Mouse (Mus musculus): ENCODE data around the gene Sema6d. TPM values are rescaled to one million over a fixed set of nuclear protein-coding genes. Genes with fewer than 3 reads are reported as not detected.

The Sema6d gene
- polyA plus RNA-seq, 2 experiments = 2.2 to 3.2 TPM

DNA sequence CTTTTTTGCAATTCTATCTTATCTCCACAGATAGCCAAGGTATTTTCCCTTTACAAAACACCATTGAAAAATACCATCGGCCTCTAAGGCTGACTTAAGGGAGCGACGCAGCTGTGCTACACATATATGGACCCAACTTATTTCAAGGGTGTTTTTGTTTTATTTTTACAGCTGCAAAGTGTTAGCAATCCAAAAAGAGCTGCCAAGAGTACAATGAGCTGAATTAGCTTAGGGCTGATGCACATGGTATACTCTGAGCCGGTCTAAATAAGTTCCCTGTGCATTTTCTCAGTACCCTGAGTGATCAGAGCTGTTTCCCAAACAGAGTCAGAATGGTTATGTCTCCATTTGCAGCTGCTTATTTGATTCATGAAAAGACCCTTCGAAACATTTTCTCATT is 340.0 kb downstream of the Sema6d start:
- Histone ChIP-seq H3K27me3 (ENCODE audit: control insufficient read depth, insufficient read depth, low read length) (no peaks in the 10 kb centered on the region), H3K4me2 (ENCODE audit: low read depth) (no peak overlapping the region), H3K4me1 (replicated peaks; ENCODE audit: control insufficient read depth in 2 of 2, insufficient read depth in 2 of 2, low read length in 1 of 2) (no peaks in the 10 kb centered on the region), H3K9ac (replicated peaks) (no peak overlapping the region), H3K9me3 (ENCODE audit: control insufficient read depth, low read length) (no peaks in the 10 kb centered on the region), H3K36me3 (replicated peaks; ENCODE audit: control insufficient read depth, insufficient read depth, low read depth) (no peaks in the 10 kb centered on the region), H3K27ac (no peak overlapping the region), H3K4me3 (ENCODE audit: insufficient read depth in 1 of 2, low read depth in 2 of 2, low read length in 2 of 2) (no peak overlapping the region)
- no peak for DNase-seq (ENCODE audit: low read depth in 3 of 3, low spot score in 3 of 3)
- TF ChIP-seq EP300 (IDR thresholded peaks at IDR 0.05; ENCODE audit: low read depth) (no peak), CTCF (IDR thresholded peaks at IDR 0.05; ENCODE audit: low read depth) (no peak)
- whole genome bisulfite sequencing (ENCODE audit: insufficient replicate concordance) = 68% methylated on average over 5 of the region's 5 CpGs
- no peak for ATAC-seq (ENCODE audit: insufficient read depth)

DNA sequence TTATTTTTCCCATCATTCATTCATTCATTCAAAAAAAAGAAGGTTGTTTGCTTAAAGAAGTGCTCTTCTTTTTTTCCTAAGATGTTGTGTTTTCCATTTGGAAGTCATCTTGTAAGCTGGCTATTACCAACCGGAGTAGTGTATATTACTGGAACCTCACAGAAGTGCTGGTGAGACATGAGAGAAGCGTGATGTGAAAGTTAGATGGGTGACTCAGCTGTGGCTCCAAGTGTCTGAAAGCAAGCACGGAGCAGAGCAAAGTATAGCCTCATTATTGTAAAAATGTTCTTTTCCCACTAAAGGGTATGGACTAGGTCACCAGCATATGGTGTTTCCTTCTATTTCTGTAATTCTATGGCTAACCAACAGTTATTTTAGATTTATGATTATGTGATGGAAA is 340.9 kb downstream of the Sema6d start:
- WGBS (ENCODE audit: insufficient replicate concordance) = 68% methylated on average over 3 of the region's 3 CpGs
- no peak for TF ChIP-seq EP300 (IDR thresholded peaks at IDR 0.05; ENCODE audit: low read depth)
- TF ChIP-seq CTCF (IDR thresholded peaks at IDR 0.05; ENCODE audit: low read depth) = no peak

DNA sequence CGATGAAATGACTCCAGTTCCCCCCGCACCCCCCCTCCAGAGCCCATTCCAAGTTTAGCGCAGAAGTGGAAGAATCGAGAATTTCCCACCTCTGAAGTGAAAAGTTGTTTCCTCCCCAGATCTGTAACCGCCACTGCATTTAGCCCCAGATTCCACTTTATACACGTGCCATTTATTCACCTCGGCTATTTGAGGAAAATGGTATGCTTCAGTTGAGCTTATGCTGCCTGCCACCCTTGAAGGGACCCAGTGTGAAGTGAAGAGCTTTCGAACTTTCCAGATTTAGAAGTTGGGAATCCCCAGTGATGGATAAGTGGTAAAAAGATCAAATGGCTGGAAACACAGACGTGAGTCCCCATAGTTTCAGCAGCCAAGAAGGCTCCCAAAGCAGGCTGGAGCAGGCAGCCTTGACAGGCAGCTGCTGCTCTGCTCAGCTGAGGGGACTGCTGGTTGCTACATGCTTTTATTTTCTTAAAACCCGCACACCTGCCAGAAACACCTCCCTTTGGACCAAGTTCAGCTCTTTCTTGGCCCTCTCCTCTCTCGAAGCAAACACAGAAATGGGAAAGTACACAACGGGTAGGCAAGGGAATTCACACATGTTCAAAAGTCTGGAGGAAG is 345.7 kb downstream of the Sema6d start:
- Histone ChIP-seq H3K27ac (no peak overlapping the region), H3K9ac (replicated peaks) (no peak overlapping the region), H3K4me2 (ENCODE audit: low read depth) (no peak overlapping the region), H3K4me1 (replicated peaks; ENCODE audit: control insufficient read depth in 2 of 2, insufficient read depth in 2 of 2, low read length in 1 of 2) (no peaks in the 10 kb centered on the region), H3K27me3 (ENCODE audit: control insufficient read depth, insufficient read depth, low read length) (no peaks in the 10 kb centered on the region), H3K36me3 (replicated peaks; ENCODE audit: control insufficient read depth, insufficient read depth, low read depth) (no peaks in the 10 kb centered on the region), H3K4me3 (ENCODE audit: insufficient read depth in 1 of 2, low read depth in 2 of 2, low read length in 2 of 2) (no peak overlapping the region), H3K9me3 (ENCODE audit: control insufficient read depth, low read length) (no peaks in the 10 kb centered on the region)
- 67% methylated on average over 12 of the region's 12 CpGs for WGBS (ENCODE audit: insufficient replicate concordance)
- TF ChIP-seq EP300 (IDR thresholded peaks at IDR 0.05; ENCODE audit: low read depth) (no peak), CTCF (IDR thresholded peaks at IDR 0.05; ENCODE audit: low read depth) (no peak)
- DNase-seq (ENCODE audit: low read depth in 3 of 3, low spot score in 3 of 3) (no peak), ATAC-seq (ENCODE audit: insufficient read depth) (no peak)

More for the DNA sequence above, 340.9 kb downstream of the Sema6d start:
- DNase-seq (ENCODE audit: low read depth in 3 of 3, low spot score in 3 of 3) (no peak), ATAC-seq (ENCODE audit: insufficient read depth) (no peak)
- Histone ChIP-seq H3K4me3 (ENCODE audit: insufficient read depth in 1 of 2, low read depth in 2 of 2, low read length in 2 of 2) (no peak overlapping the region), H3K4me2 (ENCODE audit: low read depth) (no peak overlapping the region), H3K9me3 (ENCODE audit: control insufficient read depth, low read length) (no peaks in the 10 kb centered on the region), H3K27me3 (ENCODE audit: control insufficient read depth, insufficient read depth, low read length) (no peaks in the 10 kb centered on the region), H3K27ac (no peak overlapping the region), H3K4me1 (replicated peaks; ENCODE audit: control insufficient read depth in 2 of 2, insufficient read depth in 2 of 2, low read length in 1 of 2) (no peaks in the 10 kb centered on the region), H3K36me3 (replicated peaks; ENCODE audit: control insufficient read depth, insufficient read depth, low read depth) (no peaks in the 10 kb centered on the region), H3K9ac (replicated peaks) (no peak overlapping the region)

DNA sequence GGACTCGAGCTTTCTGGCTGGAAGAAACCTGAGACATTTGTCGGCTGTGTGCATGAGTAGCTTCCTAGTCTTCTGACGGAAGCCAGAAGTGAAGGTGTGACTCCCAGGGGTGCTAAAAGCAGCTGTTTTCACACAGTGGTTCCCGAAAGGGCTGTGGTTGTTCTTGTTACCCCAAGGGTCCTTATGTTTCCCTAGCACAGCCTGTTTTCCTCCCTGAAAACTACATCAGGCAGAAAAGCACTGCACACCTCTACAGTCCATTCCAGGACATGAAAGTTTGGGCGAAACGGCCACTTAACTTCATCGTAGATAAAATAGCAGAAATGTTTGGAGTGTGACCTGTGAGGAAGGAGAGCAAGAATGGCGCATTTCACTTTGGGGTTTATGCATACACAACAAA is 346.9 kb downstream of the Sema6d start:
- DNase-seq (ENCODE audit: low read depth in 3 of 3, low spot score in 3 of 3) = no peak
- H3K9ac ChIP-seq (replicated peaks) = no peak overlapping the region

DNA sequence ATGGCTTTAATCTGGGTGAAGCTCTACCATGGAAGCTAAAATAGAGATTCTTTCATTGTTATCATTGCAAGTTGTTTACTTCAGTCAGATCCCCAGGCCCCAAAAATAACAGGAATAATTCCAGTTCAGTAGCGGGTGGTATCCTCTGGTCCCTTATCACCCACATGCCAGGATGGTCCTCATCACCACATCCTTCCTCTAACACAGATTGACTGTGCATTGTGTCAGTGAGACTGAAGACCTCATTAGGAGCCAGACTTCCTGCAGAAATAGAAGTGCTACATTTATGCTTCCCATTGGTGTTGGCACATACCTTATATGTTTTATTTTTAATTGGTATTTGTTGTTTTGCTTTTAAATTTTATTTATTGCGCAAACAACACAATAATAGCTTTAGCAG is 354.4 kb downstream of the Sema6d start:
- no peak overlapping the region for H3K4me2 ChIP-seq (ENCODE audit: low read depth)
- TF ChIP-seq CTCF (IDR thresholded peaks at IDR 0.05; ENCODE audit: low read depth) (no peak), EP300 (IDR thresholded peaks at IDR 0.05; ENCODE audit: low read depth) (no peak)
- H3K27me3 ChIP-seq (ENCODE audit: control insufficient read depth, insufficient read depth, low read length) = no peaks in the 10 kb centered on the region
- 18% methylated on average over 2 of the region's 2 CpGs for WGBS (ENCODE audit: insufficient replicate concordance)
- no peak overlapping the region for H3K9ac ChIP-seq (replicated peaks)
- no peaks in the 10 kb centered on the region for H3K9me3 ChIP-seq (ENCODE audit: control insufficient read depth, low read length)
- H3K4me3 ChIP-seq (ENCODE audit: insufficient read depth in 1 of 2, low read depth in 2 of 2, low read length in 2 of 2) = no peak overlapping the region
- H3K4me1 ChIP-seq (replicated peaks; ENCODE audit: control insufficient read depth in 2 of 2, insufficient read depth in 2 of 2, low read length in 1 of 2) = no peaks in the 10 kb centered on the region
- no peak for DNase-seq (ENCODE audit: low read depth in 3 of 3, low spot score in 3 of 3)
- ATAC-seq (ENCODE audit: insufficient read depth) = no peak
- no peak overlapping the region for H3K27ac ChIP-seq
- H3K36me3 ChIP-seq (replicated peaks; ENCODE audit: control insufficient read depth, insufficient read depth, low read depth) = no peaks in the 10 kb centered on the region

More for the DNA sequence above, 346.9 kb downstream of the Sema6d start:
- WGBS (ENCODE audit: insufficient replicate concordance) = 58% methylated on average over 8 of the region's 8 CpGs
- H3K4me3 ChIP-seq (ENCODE audit: insufficient read depth in 1 of 2, low read depth in 2 of 2, low read length in 2 of 2) = no peak overlapping the region
- ATAC-seq (ENCODE audit: insufficient read depth) = no peak
- no peaks in the 10 kb centered on the region for H3K36me3 ChIP-seq (replicated peaks; ENCODE audit: control insufficient read depth, insufficient read depth, low read depth)
- H3K27ac ChIP-seq = no peak overlapping the region
- no peaks in the 10 kb centered on the region for H3K4me1 ChIP-seq (replicated peaks; ENCODE audit: control insufficient read depth in 2 of 2, insufficient read depth in 2 of 2, low read length in 1 of 2)
- no peak overlapping the region for H3K4me2 ChIP-seq (ENCODE audit: low read depth)
- TF ChIP-seq CTCF (IDR thresholded peaks at IDR 0.05; ENCODE audit: low read depth) (no peak), EP300 (IDR thresholded peaks at IDR 0.05; ENCODE audit: low read depth) (no peak)
- H3K27me3 ChIP-seq (ENCODE audit: control insufficient read depth, insufficient read depth, low read length) = no peaks in the 10 kb centered on the region
- H3K9me3 ChIP-seq (ENCODE audit: control insufficient read depth, low read length) = no peaks in the 10 kb centered on the region
